Mouse (Mus musculus) embryonic fibroblast, embryonic 13.5 days (primary cell): ENCODE results near the gene Saa2. TPM values are rescaled to one million over a fixed set of nuclear protein-coding genes. Genes with fewer than 3 reads are reported as not detected.
"Not testable (repeated sequence)": the region's sequence is repeated elsewhere in the genome, so short reads cannot be mapped to it uniquely, and the experiment has no call there.

ENCODE experiments used
- H3K27ac ChIP-seq: 2 replicates; pipeline ENCODE4 v1.5.1; 2012; ENCODE audit warnings: low read length, control low read depth, inconsistent platforms; ENCODE audit not compliant: insufficient read depth
- H3K4me1 ChIP-seq: 2 replicates; pipeline ENCODE4 v1.6.1; 2011; ENCODE audit warnings: low read length; ENCODE audit not compliant: control insufficient read depth, insufficient read depth
- H3K4me3 ChIP-seq: 2 replicates; pipeline ENCODE4 v1.5.1; 2011; ENCODE audit warnings: mild to moderate bottlenecking, control low read depth, low read length; ENCODE audit not compliant: insufficient read depth
- CTCF ChIP-seq: IDR thresholded peaks from 2 replicates; pipeline ENCODE4 v1.5.1; 2011; ENCODE audit warnings: mild to moderate bottlenecking, control low read depth, low read length, moderate library complexity, borderline replicate concordance; ENCODE audit not compliant: insufficient read depth
- POLR2A ChIP-seq: IDR thresholded peaks from 2 replicates; pipeline ENCODE4 v1.6.1; 2011; ENCODE audit warnings: low read depth, mild to moderate bottlenecking, control low read depth, low read length, moderate library complexity
- polyA plus RNA-seq: library from polyadenylated mRNA; stranded (reverse); fragments of >200 nt; gene quantifications from 2 replicates; pipeline ENCODE4 v1.2.4, GENCODE M21; 2011; ENCODE audit warnings: low read depth; ENCODE audit not compliant: missing spikeins, insufficient read length

The Saa2 gene
- polyA plus RNA-seq, 1 experiment: not detected

DNA sequence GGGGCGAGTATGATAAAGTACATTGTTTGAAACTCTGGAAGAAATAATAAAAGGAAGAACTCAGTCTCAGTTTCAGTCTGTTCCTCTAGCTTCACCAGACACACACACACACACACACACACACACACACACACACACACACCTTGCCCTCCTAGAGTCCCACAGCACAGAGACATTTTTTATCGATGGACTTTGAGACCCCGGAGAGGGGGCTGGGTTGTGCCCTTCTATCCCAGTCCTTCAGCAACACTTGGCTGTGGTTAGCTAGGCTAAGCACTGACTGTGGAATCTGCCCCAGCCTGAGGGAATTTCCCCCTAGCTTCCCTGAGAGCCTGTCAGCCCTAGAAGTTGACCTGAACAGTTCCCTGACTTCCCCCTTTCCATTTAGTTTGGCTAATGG is 27.7 kb upstream of the Saa2 start:
- no peak overlapping the region for H3K27ac ChIP-seq
- no peaks in the 10 kb centered on the region for H3K4me1 ChIP-seq
- TF ChIP-seq CTCF (no peak), POLR2A (no peak)

DNA sequence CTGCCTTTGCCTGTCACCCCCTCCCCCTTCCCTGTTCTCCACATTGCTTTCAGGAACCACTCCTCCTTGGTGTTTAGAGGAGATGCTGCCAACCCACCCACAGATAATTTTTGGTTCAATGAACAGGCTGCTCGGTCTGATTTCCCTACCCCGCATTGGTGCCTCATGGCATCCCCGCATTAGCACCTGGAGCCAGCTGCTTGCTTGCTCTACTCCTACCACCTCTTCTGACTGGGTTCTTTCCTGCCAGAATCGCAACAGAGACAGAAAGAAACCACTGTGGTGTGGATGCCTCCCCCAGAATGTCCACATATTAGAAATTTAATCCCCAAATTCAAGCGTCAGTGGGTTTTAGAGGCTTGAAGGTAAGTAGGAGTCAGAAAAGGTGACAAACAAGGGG is 27.2 kb upstream of the Saa2 start:
- TF ChIP-seq POLR2A: no peak
- no peak for TF ChIP-seq CTCF
- H3K4me1 ChIP-seq: no peaks in the 10 kb centered on the region
- H3K27ac ChIP-seq: no peak overlapping the region
- H3K4me3 ChIP-seq: no peak overlapping the region

More for the DNA sequence above, 27.7 kb upstream of the Saa2 start:
- H3K4me3 ChIP-seq: no peak overlapping the region

DNA sequence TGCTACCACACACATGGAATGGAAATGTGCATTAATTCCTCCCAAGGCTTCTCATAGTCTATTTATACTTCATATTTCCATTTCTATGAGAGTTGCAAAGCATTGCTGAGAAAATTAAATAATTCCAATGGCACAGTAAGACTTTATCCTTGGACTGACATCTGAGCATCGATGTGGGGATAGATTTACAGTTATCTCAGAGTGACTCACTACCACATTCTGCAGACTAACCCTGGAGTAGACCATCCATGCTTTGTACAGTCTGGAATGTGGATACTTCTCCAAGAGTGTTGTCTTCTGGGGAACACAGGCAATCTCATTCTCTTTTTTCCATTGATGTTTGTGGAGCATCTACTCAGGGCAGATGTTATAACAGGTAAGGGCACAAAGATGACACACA is 24.0 kb upstream of the Saa2 start:
- Histone ChIP-seq H3K4me3 (no peak overlapping the region), H3K27ac (no peak overlapping the region), H3K4me1 (no peaks in the 10 kb centered on the region)
- TF ChIP-seq CTCF (no peak), POLR2A (no peak)

DNA sequence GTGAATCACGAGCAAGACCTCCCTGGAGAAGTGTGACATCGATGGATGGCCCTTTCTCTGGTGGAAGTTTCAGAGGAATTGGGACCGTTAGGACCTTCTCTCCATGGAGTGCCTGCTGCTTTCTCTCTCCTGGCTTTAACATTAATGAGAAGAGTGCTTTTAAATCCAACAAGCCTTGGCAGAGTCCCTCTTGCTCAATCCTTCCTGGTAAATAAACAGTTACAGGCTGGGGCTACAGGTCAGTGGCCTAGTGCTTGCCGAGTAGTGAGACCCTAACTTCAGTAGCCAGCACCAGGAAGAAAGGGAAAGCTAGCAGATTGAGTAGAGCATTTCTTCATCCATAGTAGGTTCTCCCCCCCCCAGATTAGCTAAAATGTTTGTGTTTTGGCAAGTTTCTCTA is 19.1 kb upstream of the Saa2 start, which contains the start of gene Saa4:
TSS of gene Saa4 (minus strand) at position 146 of the 400 bp plus-strand sequence.
- Histone ChIP-seq H3K4me3 (no peak within 1 kb of the TSS), H3K4me1 (no peaks in the 10 kb centered on the region), H3K27ac (no peak within 1 kb of the TSS)
- no peak for TF ChIP-seq CTCF
- no peak for TF ChIP-seq POLR2A

DNA sequence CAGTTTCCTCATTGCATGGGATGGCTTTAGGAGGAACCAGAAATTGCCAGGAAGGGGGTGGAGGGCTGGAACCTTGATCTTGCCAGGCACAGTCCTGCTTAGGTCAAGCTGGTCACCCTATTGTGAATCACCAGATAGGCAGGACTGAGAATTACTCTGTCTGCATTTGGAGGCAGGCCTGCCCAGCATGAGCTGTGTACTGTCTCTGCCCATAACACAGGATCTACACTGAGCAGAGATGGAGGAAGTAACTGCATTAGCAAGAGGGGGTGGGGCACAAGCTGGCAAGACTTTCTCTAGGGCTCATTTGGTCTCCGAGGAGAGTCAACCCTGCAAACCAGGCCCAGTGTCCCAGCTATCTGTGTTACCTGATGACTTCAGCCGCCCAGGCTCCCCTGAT is 16.6 kb upstream of the Saa2 start:
- TF ChIP-seq POLR2A: no peak
- TF ChIP-seq CTCF: no peak
- H3K4me3 ChIP-seq: no peak overlapping the region
- no peaks in the 10 kb centered on the region for H3K4me1 ChIP-seq
- H3K27ac ChIP-seq: no peak overlapping the region

DNA sequence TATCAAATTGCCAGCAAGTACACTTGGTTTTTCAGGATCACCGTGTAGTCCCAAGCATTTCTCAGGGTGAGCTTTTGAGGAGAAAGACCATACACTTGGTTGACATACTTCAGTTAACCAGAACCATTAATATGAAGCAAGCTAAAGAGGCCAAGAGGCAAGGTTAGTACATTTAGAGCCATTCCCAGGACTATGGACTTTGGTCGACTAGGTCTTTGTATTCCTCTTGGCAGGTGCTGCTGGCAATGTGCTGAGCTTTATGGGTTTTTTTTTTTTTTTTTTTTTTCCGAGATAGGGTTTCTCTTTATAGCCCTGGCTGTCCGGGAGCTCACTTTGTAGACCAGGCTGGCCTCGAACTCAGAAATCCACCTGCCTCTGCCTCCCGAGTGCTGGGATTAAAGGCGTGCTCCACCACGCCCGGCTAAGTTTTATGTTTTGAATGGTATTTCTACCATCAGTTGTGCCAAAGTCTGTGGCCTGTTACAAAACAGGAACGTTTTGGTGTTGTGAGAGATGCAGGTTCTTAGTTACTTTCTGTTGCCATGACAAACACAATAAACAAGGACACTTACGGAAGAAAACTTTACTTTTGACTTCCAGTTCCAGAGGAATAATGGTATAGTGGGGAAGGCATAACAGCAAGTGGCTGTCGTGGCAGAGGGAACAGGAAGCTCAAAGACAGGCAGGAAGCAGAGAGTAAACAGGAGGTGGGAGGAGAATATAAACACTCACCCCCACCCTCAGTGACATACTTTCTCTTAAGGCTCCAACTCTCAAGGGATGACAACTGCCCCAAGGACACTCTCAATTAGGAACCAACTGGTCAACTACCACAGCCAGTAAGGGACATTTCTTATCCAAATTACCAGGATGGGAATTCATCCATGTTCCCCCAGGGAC is 12.8 kb upstream of the Saa2 start:
- Histone ChIP-seq H3K4me3 (no peak overlapping the region), H3K27ac (no peak overlapping the region), H3K4me1 (no peaks in the 10 kb centered on the region)
- no peak for TF ChIP-seq POLR2A
- no peak for TF ChIP-seq CTCF

DNA sequence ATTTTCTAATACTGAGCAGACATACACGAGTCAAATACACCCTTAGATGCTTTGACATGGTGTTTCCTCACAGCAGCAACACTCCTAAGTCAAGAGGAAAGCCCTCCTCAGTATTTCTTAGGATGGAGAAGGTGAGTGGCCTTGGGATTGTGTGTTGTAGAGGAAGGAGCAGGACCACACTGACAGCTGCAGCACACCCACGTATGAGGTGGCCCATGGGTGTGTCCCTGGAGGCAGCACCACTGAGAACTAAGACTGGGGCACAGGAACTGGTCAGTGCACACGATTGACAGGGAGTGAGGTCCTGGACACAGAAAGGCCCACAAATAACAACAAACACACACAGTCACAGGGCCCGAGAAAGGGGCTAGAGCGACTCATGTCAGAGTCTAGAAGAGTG is 11.5 kb upstream of the Saa2 start:
- H3K4me1 ChIP-seq, H3K27ac ChIP-seq, H3K4me3 ChIP-seq: not testable (repeated sequence)

DNA sequence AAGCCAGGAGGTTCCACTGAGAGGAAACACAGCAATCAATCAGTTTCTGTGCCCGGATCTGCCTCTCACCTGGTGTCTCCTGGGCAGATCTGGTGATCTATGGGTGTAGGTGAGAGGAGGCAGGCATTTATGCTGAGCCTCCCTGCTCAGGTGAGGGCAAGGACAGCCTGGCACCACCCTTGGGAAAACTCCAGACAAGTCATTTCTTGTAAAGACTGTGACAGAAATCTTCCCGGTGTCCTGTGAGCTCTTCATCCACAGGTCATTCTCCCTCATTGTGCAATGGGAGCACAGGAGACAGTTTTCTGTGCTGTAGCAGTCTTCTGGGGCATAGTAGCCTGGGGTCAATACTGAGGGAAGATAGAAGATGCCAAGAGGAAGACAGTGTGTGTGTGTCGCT is 8.7 kb upstream of the Saa2 start, which contains the start of gene Saa1:
TSS of gene Saa1 (minus strand) at position 101 of the 400 bp plus-strand sequence.
- H3K27ac ChIP-seq, H3K4me1 ChIP-seq, H3K4me3 ChIP-seq: not testable (repeated sequence)

DNA sequence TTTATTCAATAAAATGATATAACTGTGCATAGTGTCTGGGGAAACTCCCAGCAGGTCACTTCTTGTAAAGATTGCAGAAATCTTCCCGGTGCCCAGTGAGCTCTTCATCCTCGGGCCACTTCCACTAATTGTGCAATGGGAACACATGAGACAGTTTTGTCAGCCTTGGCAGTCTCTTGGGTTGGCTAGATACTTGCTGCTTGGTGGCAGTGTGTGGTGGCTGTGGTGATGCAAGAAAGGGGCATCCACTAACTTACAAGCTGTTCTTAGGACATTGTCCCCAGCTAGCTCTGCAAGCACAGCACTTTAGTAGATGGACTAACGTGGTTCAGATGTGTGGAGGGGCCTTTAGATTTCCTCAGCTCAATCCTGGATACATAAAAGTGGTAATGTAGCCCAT is 5.8 kb upstream of the Saa2 start:
- TF ChIP-seq CTCF (no peak), POLR2A (no peak)
- H3K4me3 ChIP-seq: no peak overlapping the region
- no peaks in the 10 kb centered on the region for H3K4me1 ChIP-seq
- H3K27ac ChIP-seq: no peak overlapping the region

DNA sequence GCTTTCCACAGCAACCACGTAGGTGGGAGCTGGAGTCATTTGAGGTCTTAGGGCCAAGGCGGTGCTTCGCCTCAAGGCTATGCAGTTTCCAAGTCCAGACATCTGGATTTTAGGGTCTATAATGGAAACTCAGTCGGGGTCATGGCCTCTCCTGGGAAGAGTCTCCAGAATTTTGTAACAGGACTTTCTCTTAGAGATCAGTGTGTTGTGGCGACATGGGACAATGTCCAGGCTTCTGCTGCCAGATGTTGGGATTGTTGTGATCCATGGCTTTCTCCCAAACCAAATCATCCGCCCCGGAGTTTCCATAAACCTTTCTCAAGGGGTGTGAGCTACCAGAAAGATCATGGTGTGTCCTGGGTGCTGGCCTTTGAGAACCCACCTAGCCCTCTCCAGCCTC is 5.2 kb upstream of the Saa2 start:
- TF ChIP-seq CTCF (no peak), POLR2A (no peak)
- Histone ChIP-seq H3K4me3 (no peak overlapping the region), H3K27ac (no peak overlapping the region), H3K4me1 (no peaks in the 10 kb centered on the region)

DNA sequence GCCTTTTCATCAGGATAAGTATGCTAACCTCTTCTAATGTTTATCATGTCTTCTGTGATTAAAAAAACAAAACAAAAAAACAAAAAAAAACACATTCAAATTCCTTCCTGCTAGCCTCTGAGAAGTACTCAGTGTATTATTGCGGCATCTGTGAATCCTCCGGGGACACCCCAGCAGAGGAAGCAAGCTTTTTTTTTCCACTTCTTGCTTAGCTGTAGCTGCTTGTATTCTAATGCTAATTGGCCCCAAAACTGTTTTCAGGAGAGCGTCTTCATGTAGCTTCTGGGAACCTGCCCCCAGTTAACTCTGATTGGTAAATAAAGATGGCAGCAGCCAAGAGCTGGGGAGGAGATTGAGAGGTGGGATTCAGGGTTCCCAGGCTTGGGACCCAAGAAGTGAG is 3.1 kb upstream of the Saa2 start:
- no peak for TF ChIP-seq CTCF
- no peak for TF ChIP-seq POLR2A
- no peaks in the 10 kb centered on the region for H3K4me1 ChIP-seq
- no peak overlapping the region for H3K4me3 ChIP-seq
- no peak overlapping the region for H3K27ac ChIP-seq
